Mouse (Mus musculus) neural tube, embryonic 15.5 days (tissue): ENCODE data around the gene Irgq. TPM values are rescaled to one million over a fixed set of nuclear protein-coding genes. Genes with fewer than 3 reads are reported as not detected.
"Not testable (repeated sequence)": the region's sequence is repeated elsewhere in the genome, so short reads cannot be mapped to it uniquely, and the experiment has no call there.

ENCODE experiments used
- ATAC-seq: fragments of 200-750 bp; cut with Nextera tagmentation; 2 replicates; pipeline ENCODE4 v1.8.0; 2017; ENCODE audit warnings: mild to moderate bottlenecking, moderate TSS enrichment, moderate library complexity; ENCODE audit not compliant: low FRiP score
- H3K27ac ChIP-seq: fragments of 300-500 bp; sonication (generic); replicated peaks from 2 replicates; pipeline ENCODE4 v1.5.1; 2015; ENCODE audit warnings: mild to moderate bottlenecking, inconsistent platforms
- H3K27me3 ChIP-seq: fragments of 300-500 bp; sonication (generic); replicated peaks from 2 replicates; pipeline ENCODE4 v1.6.1; 2015; ENCODE audit warnings: inconsistent platforms
- H3K36me3 ChIP-seq: fragments of 300-500 bp; sonication (generic); 2 replicates; pipeline ENCODE4 v1.6.1; 2015; ENCODE audit warnings: inconsistent platforms
- H3K4me1 ChIP-seq: fragments of 300-500 bp; sonication (generic); 2 replicates; pipeline ENCODE4 v1.6.1; 2015; ENCODE audit warnings: inconsistent platforms
- H3K4me2 ChIP-seq: fragments of 300-500 bp; sonication (generic); 2 replicates; pipeline ENCODE4 v1.6.1; 2015; ENCODE audit warnings: inconsistent platforms, mild to moderate bottlenecking, moderate library complexity
- H3K4me3 ChIP-seq: fragments of 300-500 bp; sonication (generic); replicated peaks from 2 replicates; pipeline ENCODE4 v1.5.1; 2015; ENCODE audit warnings: mild to moderate bottlenecking, inconsistent platforms
- H3K9ac ChIP-seq: fragments of 300-500 bp; sonication (generic); replicated peaks from 2 replicates; pipeline ENCODE4 v1.6.1; 2015; ENCODE audit warnings: mild to moderate bottlenecking, inconsistent platforms
- H3K9me3 ChIP-seq: fragments of 300-500 bp; sonication (generic); replicated peaks from 2 replicates; pipeline ENCODE4 v1.6.1; 2016; ENCODE audit warnings: inconsistent platforms
- WGBS: fragments of 180-500 bp; shearing (Covaris S2); methylation state at CpG from one replicate; pipeline ENCODE4 v1.1.7; 2015; ENCODE audit warnings: mixed read lengths; 5-methylcytosine and 5-hydroxymethylcytosine counted together
- polyA plus RNA-seq: library from polyadenylated mRNA; unstranded; fragments of >200 nt; fragmentation: Nextera tagmentation; extraction: Ambion mirVana; gene quantifications from 2 replicates; pipeline ENCODE4 v1.2.1, GENCODE M21; 2015

The Irgq gene
- polyA plus RNA-seq, 1 experiment from 2014 or later = 21.1 TPM

GRCm38 (mm10) chr7:24500929-24501328 is 29.6 kb upstream of the Irgq start:
- Histone ChIP-seq H3K9me3 (no peaks in the 10 kb centered on the region), H3K4me1 (peaks cover 30% of the 10 kb centered on the region), H3K27me3 (no peaks in the 10 kb centered on the region), H3K36me3 (peaks cover 34% of the 10 kb centered on the region), H3K27ac (no peak overlapping the region), H3K4me2 (no peak overlapping the region), H3K4me3 (no peak overlapping the region), H3K9ac (no peak overlapping the region)
- WGBS = 46% methylated on average over 7 of the region's 7 CpGs
- no peak for ATAC-seq

- Histone ChIP-seq H3K9me3 (no peaks in the 10 kb centered on the region), H3K9ac (no peak overlapping the region), H3K4me3 (no peak overlapping the region), H3K27me3 (no peaks in the 10 kb centered on the region), H3K27ac (no peak overlapping the region), H3K36me3 (peaks cover 34% of the 10 kb centered on the region), H3K4me2 (no peak overlapping the region), H3K4me1 (peaks cover 36% of the 10 kb centered on the region)
- 53% methylated on average over 21 of the region's 21 CpGs for WGBS
- ATAC-seq = no peak
These were observed 29.0 kb upstream of the Irgq start for GRCm38 (mm10) chr7:24501492-24501891.

GRCm38 (mm10) chr7:24504004-24504403 is 26.5 kb upstream of the Irgq start:
- WGBS = 16% methylated on average over 10 of the region's 10 CpGs
- no peak for ATAC-seq

GRCm38 (mm10) chr7:24504868-24505267 is 25.6 kb upstream of the Irgq start:
- WGBS = 17% methylated on average over 4 of the region's 4 CpGs
- Histone ChIP-seq H3K9me3 (no peaks in the 10 kb centered on the region), H3K9ac (no peak overlapping the region), H3K4me1 (peaks cover 50% of the 10 kb centered on the region), H3K27ac (peak overlapping the region; percentile 100), H3K4me2 (no peak overlapping the region), H3K36me3 (peaks cover 30% of the 10 kb centered on the region), H3K27me3 (no peaks in the 10 kb centered on the region), H3K4me3 (no peak overlapping the region)
- no peak for ATAC-seq

More at GRCm38 (mm10) chr7:24504004-24504403, 26.5 kb upstream of the Irgq start:
- Histone ChIP-seq H3K27me3 (no peaks in the 10 kb centered on the region), H3K4me3 (no peak overlapping the region), H3K9ac (no peak overlapping the region), H3K4me1 (peaks cover 44% of the 10 kb centered on the region), H3K36me3 (peaks cover 34% of the 10 kb centered on the region), H3K27ac (peak overlapping the region; percentile 51; the same call in 1 of the 2 replicates), H3K4me2 (no peak overlapping the region), H3K9me3 (no peaks in the 10 kb centered on the region)

GRCm38 (mm10) chr7:24505447-24506064 is 24.9 kb upstream of the Irgq start:
- peak overlapping the region; percentile 88 for H3K9ac ChIP-seq
- no peak for ATAC-seq

GRCm38 (mm10) chr7:24506065-24506459 is 24.4 kb upstream of the Irgq start:
- peak overlapping the region; percentile 88 for H3K9ac ChIP-seq
- peak overlapping the region; percentile 100 for H3K27ac ChIP-seq
- H3K4me3 ChIP-seq = peak overlapping the region; percentile 70
- no peak for ATAC-seq
- peaks cover 60% of the 10 kb centered on the region for H3K4me1 ChIP-seq
- H3K27me3 ChIP-seq = no peaks in the 10 kb centered on the region
- H3K9me3 ChIP-seq = no peaks in the 10 kb centered on the region
- WGBS = 2% methylated on average over 3 of the region's 3 CpGs
- peaks cover 26% of the 10 kb centered on the region for H3K36me3 ChIP-seq
- H3K4me2 ChIP-seq = peak overlapping the region; percentile 70

More at GRCm38 (mm10) chr7:24505447-24506064, 24.9 kb upstream of the Irgq start:
- peak overlapping the region; percentile 70 for H3K4me3 ChIP-seq
- 9% methylated on average over 15 of the region's 15 CpGs for WGBS
- peak overlapping the region; percentile 100 for H3K27ac ChIP-seq
- peaks cover 27% of the 10 kb centered on the region for H3K36me3 ChIP-seq
- H3K4me1 ChIP-seq = peaks cover 55% of the 10 kb centered on the region
- H3K9me3 ChIP-seq = no peaks in the 10 kb centered on the region
- H3K4me2 ChIP-seq = peak overlapping the region; percentile 70
- no peaks in the 10 kb centered on the region for H3K27me3 ChIP-seq

- Histone ChIP-seq H3K4me1 (peaks cover 64% of the 10 kb centered on the region), H3K4me2 (peak overlapping the region; percentile 70), H3K27ac (peak overlapping the region; percentile 100), H3K9me3 (no peaks in the 10 kb centered on the region), H3K36me3 (peaks cover 24% of the 10 kb centered on the region), H3K9ac (peak overlapping the region; percentile 88), H3K27me3 (no peaks in the 10 kb centered on the region), H3K4me3 (peak overlapping the region; percentile 70)
- ATAC-seq = peak; percentile 10; the same call in 1 of the 2 replicates
- WGBS = under 1% methylated on average over 12 of the region's 12 CpGs
These were observed 24.0 kb upstream of the Irgq start for GRCm38 (mm10) chr7:24506476-24506837.

GRCm38 (mm10) chr7:24506838-24507725 is 23.4 kb upstream of the Irgq start, which contains the start of gene Zfp428:
TSS of gene Zfp428 (plus strand) at chr7:24507006.
- Histone ChIP-seq H3K4me1 (peaks cover 65% of the 10 kb centered on the region), H3K9me3 (no peaks in the 10 kb centered on the region), H3K27ac (peak within 1 kb of the TSS; percentile 100), H3K9ac (peak within 1 kb of the TSS; percentile 88), H3K27me3 (no peaks in the 10 kb centered on the region), H3K36me3 (peaks cover 21% of the 10 kb centered on the region), H3K4me2 (peak within 1 kb of the TSS; percentile 70), H3K4me3 (peak within 1 kb of the TSS; percentile 70)
- WGBS = under 1% methylated on average over 84 of the region's 84 CpGs
- peak; percentile 89 for ATAC-seq

GRCm38 (mm10) chr7:24507726-24508114 is 22.8 kb upstream of the Irgq start:
- Histone ChIP-seq H3K36me3 (peaks cover 20% of the 10 kb centered on the region), H3K9ac (peak overlapping the region; percentile 88), H3K9me3 (no peaks in the 10 kb centered on the region), H3K4me2 (peak overlapping the region; percentile 70), H3K27me3 (no peaks in the 10 kb centered on the region), H3K27ac (peak overlapping the region; percentile 100), H3K4me3 (peak overlapping the region; percentile 70), H3K4me1 (peaks cover 67% of the 10 kb centered on the region)
- under 1% methylated on average over 20 of the region's 20 CpGs for WGBS
- ATAC-seq = peak; percentile 29

GRCm38 (mm10) chr7:24512355-24512754 is 18.1 kb upstream of the Irgq start, which contains the start of gene AC161166.1:
TSS of gene AC161166.1 (minus strand) at chr7:24512455.
- H3K9me3 ChIP-seq = no peaks in the 10 kb centered on the region
- H3K4me2 ChIP-seq = no peak within 1 kb of the TSS
- peaks cover 39% of the 10 kb centered on the region for H3K36me3 ChIP-seq
- H3K9ac ChIP-seq = no peak within 1 kb of the TSS
- H3K4me1 ChIP-seq = peaks cover 50% of the 10 kb centered on the region
- ATAC-seq = no peak
- no peaks in the 10 kb centered on the region for H3K27me3 ChIP-seq
- 92% methylated on average over 7 of the region's 7 CpGs for WGBS
- H3K27ac ChIP-seq = no peak within 1 kb of the TSS
- H3K4me3 ChIP-seq = no peak within 1 kb of the TSS

- H3K9ac ChIP-seq, H3K9me3 ChIP-seq, H3K27me3 ChIP-seq, H3K4me3 ChIP-seq, H3K27ac ChIP-seq, H3K4me2 ChIP-seq: not testable (repeated sequence)
- WGBS = 68% methylated on average over 8 of the region's 8 CpGs
- peaks cover 25% of the 10 kb centered on the region for H3K4me1 ChIP-seq
- 0 out of 2 replicates have a peak, but pooled peaks have one; percentile 8 for ATAC-seq
- peaks cover 35% of the 10 kb centered on the region for H3K36me3 ChIP-seq
These were observed 14.2 kb upstream of the Irgq start for GRCm38 (mm10) chr7:24516319-24516718.
